Mouse (Mus musculus) embryonic fibroblast, embryonic 13.5 days (primary cell): ENCODE data around the gene Tmem179.

Experiments
- CTCF ChIP-seq: IDR thresholded peaks from 2 replicates; pipeline ENCODE4 v1.5.1; 2011; ENCODE audit warnings: mild to moderate bottlenecking, control low read depth, low read length, moderate library complexity, borderline replicate concordance; ENCODE audit not compliant: insufficient read depth
- POLR2A ChIP-seq: IDR thresholded peaks from 2 replicates; pipeline ENCODE4 v1.6.1; 2011; ENCODE audit warnings: low read depth, mild to moderate bottlenecking, control low read depth, low read length, moderate library complexity

DNA sequence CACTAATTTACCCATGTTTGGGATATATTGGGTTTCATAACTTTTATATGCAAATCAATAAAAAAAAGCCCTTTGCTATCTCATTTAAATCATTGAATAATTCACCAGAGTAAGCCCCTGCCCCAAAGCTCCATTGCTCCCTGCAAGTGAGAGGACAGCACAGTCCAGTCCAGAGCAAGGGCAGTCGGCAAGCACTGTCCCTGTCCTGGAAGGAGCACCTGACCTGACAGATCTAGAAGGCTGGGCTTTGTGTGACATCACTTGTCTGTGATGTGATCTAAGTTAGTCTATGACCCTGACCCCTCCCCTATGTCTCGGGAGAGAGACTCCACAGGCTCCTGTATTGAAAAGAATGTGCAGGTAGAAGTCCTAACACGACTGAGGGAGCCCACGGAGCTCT, 17.2 kb upstream of the Tmem179 start:
- TF ChIP-seq POLR2A: no peak
- no peak for TF ChIP-seq CTCF
